Mouse (Mus musculus) ES-E14 (cell line): ENCODE results near the gene Tmx2. TPM values are rescaled to one million over a fixed set of nuclear protein-coding genes. Genes with fewer than 3 reads are reported as not detected.

Experiments
- DNase-seq: peaks from one replicate; pipeline ENCODE4 v3.0.0-alpha.2; 2013; ENCODE audit warnings: low read depth, low spot score
- H3K27ac ChIP-seq: 2 replicates; pipeline ENCODE4 v1.5.1; 2012; ENCODE audit warnings: low read depth, mild to moderate bottlenecking, low read length, moderate library complexity, mixed read lengths; ENCODE audit not compliant: poor library complexity, insufficient read depth, severe bottlenecking
- H3K36me3 ChIP-seq: 2 replicates; pipeline ENCODE4 v1.6.1; 2012; ENCODE audit warnings: mild to moderate bottlenecking, low read length, moderate library complexity, mixed read lengths; ENCODE audit not compliant: control insufficient read depth, poor library complexity, insufficient read depth, severe bottlenecking
- H3K4me1 ChIP-seq, 2 experiments: fragments of 150-350 bp in 1 of 2; sonication (generic) in 1 of 2; 2 replicates each; pipeline ENCODE4 v1.6.1; 2012; ENCODE audit warnings: low read length in 2 of 2, mild to moderate bottlenecking in 1 of 2, mixed read lengths in 1 of 2; ENCODE audit not compliant: control insufficient read depth in 2 of 2, insufficient read depth in 2 of 2, poor library complexity in 1 of 2
- H3K4me3 ChIP-seq, 2 experiments: fragments of 150-350 bp in 1 of 2; sonication (generic) in 1 of 2; 2 replicates each; pipeline ENCODE4 v1.5.1; 2012; ENCODE audit warnings: low read length in 2 of 2, low read depth in 1 of 2, mild to moderate bottlenecking in 1 of 2, mixed read lengths in 1 of 2; ENCODE audit not compliant: insufficient read depth in 1 of 2, poor library complexity in 1 of 2, severe bottlenecking in 1 of 2
- H3K9ac ChIP-seq: 2 replicates; pipeline ENCODE4 v1.6.1; 2012; ENCODE audit warnings: low read depth, mild to moderate bottlenecking, low read length, mixed read lengths; ENCODE audit not compliant: poor library complexity, insufficient read depth, severe bottlenecking
- H3K9me3 ChIP-seq: fragments of 150-350 bp; sonication (generic); 2 replicates; pipeline ENCODE4 v1.6.1; 2012; ENCODE audit warnings: low read depth, mild to moderate bottlenecking, low read length; ENCODE audit not compliant: control insufficient read depth, insufficient read depth
- CHD2 ChIP-seq: IDR thresholded peaks from 2 replicates; pipeline ENCODE4 v1.6.1; 2014; ENCODE audit warnings: mild to moderate bottlenecking, low read depth, low read length, inconsistent platforms
- HCFC1 ChIP-seq: IDR thresholded peaks from 2 replicates; pipeline ENCODE4 v1.6.1; 2012; ENCODE audit warnings: low read length, inconsistent platforms, borderline replicate concordance; ENCODE audit not compliant: insufficient read depth
- MAFK ChIP-seq: IDR thresholded peaks from 2 replicates; pipeline ENCODE4 v1.6.1; 2014; ENCODE audit warnings: mild to moderate bottlenecking, low read depth, low read length, inconsistent platforms; ENCODE audit not compliant: insufficient read depth
- ZC3H11A ChIP-seq: IDR thresholded peaks from 2 replicates; pipeline ENCODE4 v1.6.1; 2012; ENCODE audit warnings: low read depth, mild to moderate bottlenecking, inconsistent platforms, low read length, borderline replicate concordance
- ZNF384 ChIP-seq: IDR thresholded peaks from 2 replicates; pipeline ENCODE4 v1.6.1; 2012; ENCODE audit warnings: low read depth, low read length, inconsistent platforms
- in situ Hi-C, 2 experiments: fragments of 600-800 bp; cut with MboI; formaldehyde crosslinking; loops; one replicate each; pipeline ENCODE4 v1.15.1; 2025; ENCODE audit warnings: low sequenced_read_pairs in 2 of 2, inconsistent platforms in 1 of 2; ENCODE audit not compliant: unreplicated experiment in 2 of 2
- total RNA-seq: library from RNA; depleted of rRNA; stranded (reverse); fragments of 300-350 nt; gene quantifications from 2 replicates; pipeline ENCODE4 v1.2.3, GENCODE M21; 2012

Gene Tmx2
- total RNA-seq, 1 experiment: 160 TPM

- Histone ChIP-seq H3K4me1 (peaks cover 3 to 4% of the 10 kb centered on the region in 2 experiments; a peak in 2 of 4 replicates), H3K36me3 (peaks cover 13% of the 10 kb centered on the region), H3K9ac (no peak overlapping the region), H3K9me3 (no peaks in the 10 kb centered on the region), H3K27ac (no peak overlapping the region), H3K4me3 (no peak overlapping the region)
- DNase-seq: no peak
- TF ChIP-seq ZC3H11A (no peak), CHD2 (no peak), HCFC1 (no peak), MAFK (no peak), ZNF384 (no peak)
- in situ Hi-C loops: no loop called here
Observed at GRCm38 (mm10) chr2:84723856-84724255, 44.9 kb upstream of the Tmx2 start.

- Histone ChIP-seq H3K4me1 (peaks cover 0 to 4% of the 10 kb centered on the region in 2 experiments; a peak in 1 of 4 replicates), H3K36me3 (peaks cover 13% of the 10 kb centered on the region), H3K9ac (no peak overlapping the region), H3K27ac (no peak overlapping the region), H3K4me3 (no peak overlapping the region), H3K9me3 (no peaks in the 10 kb centered on the region)
- no peak for TF ChIP-seq MAFK
- no peak for TF ChIP-seq CHD2
- no peak for TF ChIP-seq HCFC1
- in situ Hi-C loops: no loop called here
- no peak for DNase-seq
Observed at GRCm38 (mm10) chr2:84721182-84721581, 42.2 kb upstream of the Tmx2 start.

GRCm38 (mm10) chr2:84720718-84721117 lies 41.8 kb upstream of the Tmx2 start:
- H3K27ac ChIP-seq: no peak overlapping the region
- no peaks in the 10 kb centered on the region for H3K9me3 ChIP-seq
- no peak for DNase-seq
- H3K4me1 ChIP-seq: peaks cover 0 to 3% of the 10 kb centered on the region in 2 experiments; a peak in 1 of 4 replicates
- no peak for TF ChIP-seq ZC3H11A
- 0 out of 2 replicates have a peak, but pooled peaks have one; percentile 50 for TF ChIP-seq ZNF384
- no peak overlapping the region for H3K4me3 ChIP-seq
- in situ Hi-C loops: no loop called here
- H3K36me3 ChIP-seq: peaks cover 11% of the 10 kb centered on the region
- H3K9ac ChIP-seq: no peak overlapping the region

GRCm38 (mm10) chr2:84717357-84717756 lies 38.4 kb upstream of the Tmx2 start:
- in situ Hi-C loops: no loop called here
- no peaks in the 10 kb centered on the region for H3K36me3 ChIP-seq

More at GRCm38 (mm10) chr2:84717357-84717756, 38.4 kb upstream of the Tmx2 start:
- H3K9me3 ChIP-seq: no peaks in the 10 kb centered on the region
- H3K4me1 ChIP-seq: peaks cover 3 to 5% of the 10 kb centered on the region in 2 experiments; a peak in 3 of 4 replicates
- H3K4me3 ChIP-seq: no peak overlapping the region
- H3K27ac ChIP-seq: no peak overlapping the region
- H3K9ac ChIP-seq: no peak overlapping the region
- TF ChIP-seq CHD2 (no peak), MAFK (no peak), HCFC1 (no peak), ZC3H11A (no peak), ZNF384 (no peak)
- DNase-seq: no peak
